Mouse (Mus musculus) adrenal gland, postnatal 36 days (tissue): ENCODE data around the gene Kctd5. TPM values are rescaled to one million over a fixed set of nuclear protein-coding genes. Genes with fewer than 3 reads are reported as not detected.

Source experiments
- DNase-seq, 2 experiments: peaks; one replicate each; pipeline ENCODE4 v3.0.0; 2021; ENCODE audit warnings: mixed read lengths in 1 of 2
- total RNA-seq, 2 experiments: library from RNA; stranded (reverse); gene quantifications; 2 replicates each; pipeline ENCODE4 v1.2.3; 2021

Gene Kctd5
- total RNA-seq, 2 experiments from 2014 or later: 16.2 to 19.4 TPM

- DNase-seq: no peak
Observed at GRCm38 (mm10) chr17:24037844-24038243, 35.4 kb downstream of the Kctd5 start, which contains the start of gene Prss27. Gene Prss27 (plus strand): TSS chr17:24038144.

GRCm38 (mm10) chr17:24037360-24037759 lies 35.9 kb downstream of the Kctd5 start:
- DNase-seq: no peak

DNA sequence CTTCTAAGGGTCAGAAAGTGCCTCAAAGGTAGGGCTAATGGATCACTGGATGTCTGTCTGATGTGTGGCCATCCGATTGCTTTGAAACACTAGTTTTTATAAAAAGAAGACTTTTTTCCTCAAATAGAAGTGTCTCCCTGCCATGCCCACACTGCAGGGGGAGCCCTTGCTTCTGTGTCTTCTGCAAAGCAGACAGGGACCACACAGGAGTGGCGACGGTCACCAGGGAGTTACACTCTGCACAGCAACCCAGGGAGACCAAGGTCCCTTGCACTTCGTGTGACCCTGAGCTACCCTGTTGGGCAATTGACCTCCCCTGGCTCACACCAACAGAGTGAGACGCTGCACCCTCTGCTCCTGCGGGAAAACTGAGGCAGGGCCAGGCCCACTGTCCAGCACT lies 36.3 kb downstream of the Kctd5 start:
- DNase-seq: peak; percentile 37 to 52

- DNase-seq: no peak
Observed at GRCm38 (mm10) chr17:24035087-24035486, 38.2 kb downstream of the Kctd5 start.

- DNase-seq: no peak
Observed at GRCm38 (mm10) chr17:24030551-24030950, 42.7 kb downstream of the Kctd5 start.

GRCm38 (mm10) chr17:24029477-24029876 lies 43.8 kb downstream of the Kctd5 start:
- no peak for DNase-seq

GRCm38 (mm10) chr17:24021375-24022199 lies 51.7 kb downstream of the Kctd5 start:
- DNase-seq: peak; percentile 22 to 39

DNA sequence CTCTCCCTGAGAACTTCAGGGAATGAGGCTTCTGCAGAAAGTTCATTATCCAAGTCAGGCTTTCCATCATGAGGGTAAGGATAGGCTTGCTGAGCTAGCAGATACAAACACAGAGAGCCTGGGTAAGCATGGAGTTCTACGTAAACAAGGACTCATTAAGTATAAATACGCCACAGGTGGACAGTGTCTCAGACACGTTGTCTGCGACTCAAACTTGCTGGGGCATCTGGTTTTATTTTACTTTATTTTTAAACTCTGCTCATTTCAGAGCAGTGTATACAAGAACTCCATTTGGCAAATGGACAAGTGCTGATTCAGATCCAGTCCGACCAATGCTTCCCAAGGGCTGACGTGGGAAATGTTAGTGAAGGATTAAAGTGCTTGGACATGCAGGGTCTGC lies 52.6 kb downstream of the Kctd5 start:
- DNase-seq: no peak

- DNase-seq: peak; percentile 64 to 69
Observed at GRCm38 (mm10) chr17:24015727-24016126, 57.6 kb downstream of the Kctd5 start.

DNA sequence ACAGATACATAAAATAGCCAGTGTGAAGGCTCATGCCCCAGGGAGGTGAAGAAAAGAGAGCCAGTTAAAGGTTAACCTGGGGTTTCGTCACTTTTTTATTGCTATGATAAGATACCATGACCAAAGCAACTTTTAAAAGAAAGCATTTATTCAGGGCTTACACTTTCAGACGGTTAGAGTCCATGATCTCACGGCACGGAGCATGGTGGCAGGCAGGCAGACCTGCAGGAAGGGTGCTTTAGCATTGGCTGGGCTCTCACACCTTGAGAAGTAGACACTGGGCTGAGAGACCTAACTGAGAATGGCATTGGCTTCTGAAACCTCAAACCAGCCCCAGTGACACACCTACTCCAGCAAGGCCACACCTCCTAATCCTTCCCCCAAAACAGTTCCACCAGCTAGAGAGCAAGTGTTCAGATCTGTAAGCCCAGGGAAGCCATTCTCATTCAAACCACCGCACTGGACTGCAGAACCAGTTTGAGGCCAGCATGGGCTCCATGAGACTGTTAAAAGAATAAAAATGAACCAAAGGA lies 58.8 kb downstream of the Kctd5 start:
- no peak for DNase-seq

GRCm38 (mm10) chr17:24012921-24013320 lies 60.4 kb downstream of the Kctd5 start:
- no peak for DNase-seq

DNA sequence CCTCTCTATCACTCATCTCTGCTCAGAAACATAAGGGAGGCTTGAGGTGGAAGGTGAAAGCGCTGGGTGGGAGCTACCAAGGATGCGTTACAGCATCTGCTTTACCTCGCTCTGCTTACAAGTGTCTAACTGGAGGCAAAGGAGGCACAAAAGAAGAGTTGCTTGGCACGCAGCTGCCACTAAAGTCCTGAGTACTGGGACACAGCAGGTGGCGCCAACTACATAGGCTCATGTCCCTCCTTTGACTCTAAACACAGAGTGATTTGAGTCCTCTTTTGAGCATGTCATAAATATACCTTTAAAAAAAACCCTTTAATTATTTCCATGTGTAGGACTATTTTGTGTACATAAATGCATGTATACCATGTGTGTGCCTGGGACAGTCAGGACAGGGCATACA lies 63.7 kb downstream of the Kctd5 start:
- peak; percentile 24 to 32 for DNase-seq

GRCm38 (mm10) chr17:24008105-24008504 lies 65.2 kb downstream of the Kctd5 start:
- no peak for DNase-seq

- DNase-seq: peak; percentile 82 to 84
Observed at GRCm38 (mm10) chr17:24007391-24007790, 65.9 kb downstream of the Kctd5 start.

DNA sequence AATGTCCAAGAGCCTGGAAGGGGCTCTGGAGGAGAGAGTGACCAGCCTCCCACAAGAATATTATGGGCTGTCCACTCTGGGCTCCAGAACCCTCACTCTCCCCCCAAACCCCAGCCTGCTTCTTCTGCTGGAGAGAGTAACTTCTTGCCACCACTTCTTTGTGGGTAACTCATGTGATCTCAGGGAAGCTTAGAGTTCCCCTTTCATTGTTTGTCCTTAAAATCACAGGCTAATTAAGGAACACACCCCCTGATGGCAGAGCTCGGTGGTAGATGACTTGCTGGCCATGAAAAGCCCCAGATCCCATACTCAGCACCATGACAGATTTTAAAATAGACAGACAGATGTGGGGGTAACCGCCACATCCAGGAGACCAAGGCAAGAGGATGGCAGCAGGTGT lies 66.4 kb downstream of the Kctd5 start:
- DNase-seq: no peak

DNA sequence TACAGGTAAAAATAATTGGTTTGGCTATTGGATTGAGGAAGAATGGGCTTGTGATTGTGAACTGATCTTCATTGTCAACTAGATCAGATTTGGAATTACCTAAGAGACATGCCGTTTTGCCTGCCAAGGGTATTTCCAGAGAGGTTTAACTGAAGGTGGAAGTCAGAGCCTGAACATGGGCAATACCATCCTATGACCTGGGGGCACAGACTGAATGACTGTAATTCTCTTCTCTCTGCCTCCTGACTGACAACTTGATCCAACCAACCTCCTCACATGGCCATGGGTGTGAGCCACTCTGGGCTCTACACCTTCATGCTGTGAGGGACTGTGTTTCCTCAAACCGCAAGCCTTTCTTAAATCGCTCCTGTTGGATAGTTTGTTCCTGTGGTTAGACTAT lies 68.2 kb downstream of the Kctd5 start:
- DNase-seq: no peak

- peak; percentile 69 to 81 for DNase-seq
Observed at GRCm38 (mm10) chr17:24004071-24004665, 69.1 kb downstream of the Kctd5 start.

- peak; percentile 74 to 75 for DNase-seq
Observed at GRCm38 (mm10) chr17:24000404-24000803, 72.9 kb downstream of the Kctd5 start.

DNA sequence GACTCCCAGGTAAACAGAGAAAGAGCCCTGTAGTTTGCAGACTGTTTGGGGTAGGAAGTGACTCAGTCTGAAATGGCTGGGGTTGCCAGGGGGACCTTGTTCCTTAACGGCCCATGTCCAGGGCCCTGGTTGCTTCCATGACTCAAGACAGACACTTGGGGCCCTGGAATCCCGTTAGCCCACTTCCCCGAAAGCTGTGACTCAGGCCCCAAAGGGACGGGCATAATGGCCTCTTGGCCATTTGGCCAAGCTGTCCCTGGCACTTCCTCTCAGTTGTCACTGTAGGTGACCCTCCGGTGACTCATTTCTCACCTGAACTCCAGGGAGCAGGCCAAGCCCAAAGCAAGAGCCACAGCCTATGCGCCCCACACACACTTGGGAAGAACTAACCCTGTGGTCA lies 74.9 kb downstream of the Kctd5 start:
- DNase-seq: no peak

DNA sequence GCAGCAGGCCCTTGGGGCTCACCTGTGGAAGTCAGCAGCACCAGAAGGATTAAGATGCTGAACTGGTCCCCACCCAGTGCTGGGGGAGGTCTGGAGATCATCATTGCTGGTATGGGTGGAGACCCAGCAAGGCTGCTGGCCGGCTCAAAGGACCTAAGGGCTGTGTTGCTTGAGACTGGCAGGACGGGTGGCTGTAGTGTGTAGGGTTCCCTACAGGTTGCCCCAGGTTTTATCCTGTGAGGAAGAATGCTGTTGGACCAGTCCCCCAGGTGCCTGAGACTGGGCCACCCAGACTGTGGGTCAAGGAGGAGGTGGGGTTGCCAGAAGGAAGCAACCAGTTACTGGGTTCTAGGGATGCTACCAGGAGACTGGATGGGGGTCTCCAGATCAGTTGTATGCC lies 75.4 kb downstream of the Kctd5 start, which contains the start of gene Prss22:
Prss22 (minus strand) TSS at position 200 of the 400 bp plus-strand sequence.
- no peak for DNase-seq
